8 mouse cellular contexts compared by ENCODE assay signal in the genomic region with DNA sequence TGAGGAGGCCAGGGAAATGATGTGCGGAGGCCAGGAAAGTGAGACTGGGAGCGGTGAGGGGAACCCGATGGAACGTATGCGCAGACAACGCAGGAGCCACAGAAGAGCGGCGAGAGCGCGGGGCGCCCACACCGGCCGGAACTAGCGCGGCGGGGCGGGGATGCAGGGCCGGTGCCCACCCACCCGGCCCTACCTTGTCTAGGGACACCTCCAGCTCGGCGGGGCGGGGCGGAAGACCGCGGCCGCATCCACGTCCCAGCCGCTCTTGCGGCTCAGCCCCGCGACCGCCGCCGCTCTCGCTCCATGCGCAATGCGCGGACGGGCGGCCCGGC. TPM values are rescaled to one million over a fixed set of nuclear protein-coding genes. Genes with fewer than 3 reads are reported as not detected.
DNase-seq lines count a peak whose midpoint lies in the region; ATAC-seq and TF ChIP-seq lines count a peak whose summit lies in the region.

No protein-coding gene starts in this region.

- H3K4me3 ChIP-seq in heart, adult 2 months, result peak overlapping the region; percentile 94
- H3K4me3 ChIP-seq in embryonic facial prominence, embryonic 14.5 days (ENCODE audit: low read depth, low read length), result peak overlapping the region; percentile 76
- H3K4me3 ChIP-seq in intestine, postnatal 0 days (ENCODE audit: low read depth, low read length), result peak overlapping the region; percentile 79
- peak overlapping the region; percentile 66 for H3K4me3 ChIP-seq in neural tube, embryonic 14.5 days (ENCODE audit: low read depth, low read length)

- peak overlapping the region; percentile 91 for H3K27ac ChIP-seq in heart, adult 2 months
- H3K27ac ChIP-seq in embryonic facial prominence, embryonic 14.5 days (replicated peaks; ENCODE audit: low read depth, low read length), result peak overlapping the region; percentile 65; the same call in 1 of the 2 replicates
- H3K27ac ChIP-seq in intestine, postnatal 0 days (ENCODE audit: low read depth, low read length), result peak overlapping the region; percentile 95
- no peak overlapping the region for H3K27ac ChIP-seq in neural tube, embryonic 14.5 days (ENCODE audit: low read depth, low read length)

- no peak for TF ChIP-seq EP300 in heart, adult 2 months (IDR thresholded peaks at IDR 0.05; ENCODE audit: insufficient read depth, low read depth, low read length)

- H3K79me2 ChIP-seq in heart, adult 2 months (replicated peaks; ENCODE audit: control insufficient read depth, insufficient read depth, low read length), result peaks cover 6% of the 10 kb centered on the region

- H3K4me1 ChIP-seq in heart, adult 2 months (ENCODE audit: control insufficient read depth, insufficient read depth, low read length), result peaks cover 5% of the 10 kb centered on the region
- H3K4me1 ChIP-seq in embryonic facial prominence, embryonic 14.5 days (ENCODE audit: control insufficient read depth, insufficient read depth, low read length), result peaks cover 14% of the 10 kb centered on the region
- no peaks in the 10 kb centered on the region for H3K4me1 ChIP-seq in intestine, postnatal 0 days (replicated peaks; ENCODE audit: control insufficient read depth, insufficient read depth, low read length)
- peaks cover 15% of the 10 kb centered on the region for H3K4me1 ChIP-seq in neural tube, embryonic 14.5 days (ENCODE audit: control insufficient read depth, insufficient read depth, low read length)

- TF ChIP-seq CTCF in heart, adult 2 months (IDR thresholded peaks at IDR 0.05), result no peak
- no peak for TF ChIP-seq CTCF in intestine, postnatal 0 days (IDR thresholded peaks at IDR 0.05; ENCODE audit: low read depth)

- H3K9me3 ChIP-seq in embryonic facial prominence, embryonic 14.5 days (ENCODE audit: control insufficient read depth, low read length), result no peaks in the 10 kb centered on the region
- H3K9me3 ChIP-seq in intestine, postnatal 0 days (ENCODE audit: control insufficient read depth), result no peaks in the 10 kb centered on the region
- no peaks in the 10 kb centered on the region for H3K9me3 ChIP-seq in neural tube, embryonic 14.5 days (ENCODE audit: control insufficient read depth, low read length)

- H3K9ac ChIP-seq in heart, adult 2 months (ENCODE audit: low read depth, low read length), result peak overlapping the region; percentile 95
- H3K9ac ChIP-seq in embryonic facial prominence, embryonic 14.5 days (ENCODE audit: low read depth, low read length), result peak overlapping the region; percentile 70
- H3K9ac ChIP-seq in intestine, postnatal 0 days (ENCODE audit: low read depth, low read length), result peak overlapping the region; percentile 87
- peak overlapping the region; percentile 54 for H3K9ac ChIP-seq in neural tube, embryonic 14.5 days (replicated peaks; ENCODE audit: low read depth, low read length)

- no peak for DNase-seq in heart, adult 2 months
- DNase-seq in heart, adult 18-20 months, result no peak
- DNase-seq in A20 (ENCODE audit: low read depth, low spot score), result peak; percentile 89
- no peak for DNase-seq in embryonic facial prominence, embryonic 14.5 days (ENCODE audit: low spot score)
- no peak for DNase-seq in embryo, embryonic 9.5 days (ENCODE audit: extremely low spot score)
- DNase-seq in adrenal gland, postnatal 14 days, result no peak

- H3K4me2 ChIP-seq in embryonic facial prominence, embryonic 14.5 days (ENCODE audit: low read depth, low read length), result peak overlapping the region; percentile 87
- peak overlapping the region; percentile 80 for H3K4me2 ChIP-seq in intestine, postnatal 0 days (replicated peaks; ENCODE audit: low read depth)
- peak overlapping the region; percentile 78 for H3K4me2 ChIP-seq in neural tube, embryonic 14.5 days (ENCODE audit: low read depth, low read length)

- intact Hi-C loops in heart, adult 2 months (cut with DNase I), result loop anchor here (5.0 kb wide), 1 partner anchor 227 kb away; no protein-coding TSS in a partner anchor

- TF ChIP-seq POLR2A in heart, adult 2 months (IDR thresholded peaks at IDR 0.05; ENCODE audit: insufficient read depth, low read depth, low read length), result no peak

- peak; percentile 69 for ATAC-seq in embryonic facial prominence, embryonic 14.5 days (ENCODE audit: low read depth)
- ATAC-seq in intestine, postnatal 0 days, result peak; percentile 35; the same call in 1 of the 2 replicates
- ATAC-seq in neural tube, embryonic 14.5 days (ENCODE audit: low read depth), result no peak; the same call in 1 of the 2 replicates

- H3K27me3 ChIP-seq in heart, adult 2 months (ENCODE audit: control insufficient read depth, insufficient read depth, low read length), result no peaks in the 10 kb centered on the region
- peaks cover 57% of the 10 kb centered on the region for H3K27me3 ChIP-seq in embryonic facial prominence, embryonic 14.5 days (replicated peaks; ENCODE audit: control insufficient read depth, insufficient read depth, low read length)
- H3K27me3 ChIP-seq in intestine, postnatal 0 days (replicated peaks; ENCODE audit: control insufficient read depth, insufficient read depth, low read length), result no peaks in the 10 kb centered on the region
- H3K27me3 ChIP-seq in neural tube, embryonic 14.5 days (ENCODE audit: control insufficient read depth, insufficient read depth, low read length), result peaks cover 35% of the 10 kb centered on the region

- H3K36me3 ChIP-seq in heart, adult 2 months (ENCODE audit: control insufficient read depth, insufficient read depth, low read length), result no peaks in the 10 kb centered on the region; the same call in 1 of the 2 replicates
- no peaks in the 10 kb centered on the region for H3K36me3 ChIP-seq in embryonic facial prominence, embryonic 14.5 days (ENCODE audit: control insufficient read depth, insufficient read depth, low read length)
- no peaks in the 10 kb centered on the region for H3K36me3 ChIP-seq in intestine, postnatal 0 days (ENCODE audit: control insufficient read depth, insufficient read depth)
- H3K36me3 ChIP-seq in neural tube, embryonic 14.5 days (ENCODE audit: control insufficient read depth, insufficient read depth, low read length), result no peaks in the 10 kb centered on the region

- under 1% methylated on average over 34 of the region's 41 CpGs for whole genome bisulfite sequencing in heart, adult 2 months
- 0% methylated on average over 10 of the region's 41 CpGs for WGBS in embryonic facial prominence, embryonic 14.5 days
- WGBS in intestine, postnatal 0 days, result 0% methylated on average over 12 of the region's 41 CpGs
- 1% methylated on average over 28 of the region's 41 CpGs for WGBS in neural tube, embryonic 14.5 days

RNA-seq across cellular contexts. Expression of gene B3gnt2, which starts 1.5 kb away (rescaled TPM):
- 1 to 10 TPM; 3.5 to 6.2 TPM for total RNA-seq in heart, adult 2 months (2021)
- polyA plus RNA-seq in heart, adult 2 months (2012; rRNA removed), result 5.7 and 7.1 TPM in 2 replicates
- 1 to 10 TPM; 2.4 to 5.9 TPM for total RNA-seq in heart, adult 18-20 months (2021)
- 6.4 and 9.2 TPM in 2 replicates for polyA plus RNA-seq in embryonic facial prominence, embryonic 14.5 days (2014; fragmentation: Nextera tagmentation; extraction: Ambion mirVana)
- polyA plus RNA-seq in intestine, postnatal 0 days (2015; fragmentation: Nextera tagmentation; extraction: Ambion mirVana), result 13.8 and 15.1 TPM in 2 replicates
- 1.9 and 2.4 TPM in 2 replicates for polyA plus RNA-seq in neural tube, embryonic 14.5 days (2014; fragmentation: Nextera tagmentation; extraction: Ambion mirVana)
- total RNA-seq in adrenal gland, postnatal 14 days (2021), result 43.9 and 46.6 TPM in 2 replicates
